Mouse (Mus musculus) lung, adult 2 months (tissue): ENCODE results near the gene Olfr700.
"Not testable (repeated sequence)": the region's sequence is repeated elsewhere in the genome, so short reads cannot be mapped to it uniquely, and the experiment has no call there.

Source experiments
- CTCF ChIP-seq: fragments of 200-500 bp; IDR thresholded peaks from 2 replicates; pipeline ENCODE4 v1.5.1; 2011; ENCODE audit warnings: mild to moderate bottlenecking, low read length, control low read depth; ENCODE audit not compliant: insufficient read depth
- POLR2A ChIP-seq: fragments of 200-500 bp; IDR thresholded peaks from 2 replicates; pipeline ENCODE4 v1.6.1; 2011; ENCODE audit warnings: low read depth, mild to moderate bottlenecking, control low read depth, low read length, borderline replicate concordance; ENCODE audit errors: extremely low read depth

GRCm38 (mm10) chr7:106761008-106761407 is 47.6 kb downstream of the Olfr700 start:
- not testable (repeated sequence) for TF ChIP-seq POLR2A, CTCF
